Mouse (Mus musculus) hindbrain, embryonic 14.5 days (tissue): ENCODE results near the gene U2af2. TPM values are rescaled to one million over a fixed set of nuclear protein-coding genes. Genes with fewer than 3 reads are reported as not detected.

ENCODE experiments used
- ATAC-seq: fragments of 200-750 bp; cut with Nextera tagmentation; 2 replicates; pipeline ENCODE4 v1.8.0; 2017; ENCODE audit warnings: moderate number of reproducible peaks, mild to moderate bottlenecking, moderate TSS enrichment, moderate library complexity; ENCODE audit not compliant: low FRiP score
- DNase-seq: peaks from one replicate; pipeline ENCODE4 v3.0.0-alpha.2; 2015; ENCODE audit warnings: low spot score
- H3K27ac ChIP-seq: fragments of 300-500 bp; sonication (generic); 2 replicates; pipeline ENCODE4 v1.5.1; 2014; ENCODE audit warnings: mild to moderate bottlenecking, moderate library complexity
- H3K27me3 ChIP-seq: fragments of 300-500 bp; sonication (generic); 2 replicates; pipeline ENCODE4 v1.6.1; 2014; ENCODE audit warnings: mild to moderate bottlenecking, low read length, mixed read lengths; ENCODE audit not compliant: control insufficient read depth, insufficient read depth
- H3K36me3 ChIP-seq: fragments of 300-500 bp; sonication (generic); replicated peaks from 2 replicates; pipeline ENCODE4 v1.6.1; 2014; ENCODE audit not compliant: control insufficient read depth, insufficient read depth
- H3K4me1 ChIP-seq: fragments of 300-500 bp; sonication (generic); replicated peaks from 2 replicates; pipeline ENCODE4 v1.6.1; 2014; ENCODE audit warnings: antibody characterized with exemption, low read length, mixed read lengths; ENCODE audit not compliant: control insufficient read depth, insufficient read depth
- H3K4me2 ChIP-seq: fragments of 300-500 bp; sonication (generic); replicated peaks from 2 replicates; pipeline ENCODE4 v1.6.1; 2014; ENCODE audit warnings: mild to moderate bottlenecking, moderate library complexity
- H3K4me3 ChIP-seq: fragments of 300-500 bp; sonication (generic); replicated peaks from 2 replicates; pipeline ENCODE4 v1.5.1; 2014; ENCODE audit warnings: mild to moderate bottlenecking, low read length
- H3K9ac ChIP-seq: fragments of 300-500 bp; sonication (generic); 2 replicates; pipeline ENCODE4 v1.6.1; 2014
- H3K9me3 ChIP-seq: fragments of 300-500 bp; sonication (generic); 2 replicates; pipeline ENCODE4 v1.6.1; 2016; ENCODE audit warnings: low read length; ENCODE audit not compliant: control insufficient read depth
- WGBS: fragments of 180-500 bp; shearing (Covaris S2); extraction: QIAGEN DNeasy Blood & Tissue Kit; methylation state at CpG from one replicate; pipeline ENCODE4 v1.1.7; 2014; 5-methylcytosine and 5-hydroxymethylcytosine counted together
- polyA plus RNA-seq: library from polyadenylated mRNA; unstranded; fragments of >200 nt; fragmentation: Nextera tagmentation; extraction: Ambion mirVana; gene quantifications from 2 replicates; pipeline ENCODE4 v1.2.1, GENCODE M21; 2014

U2af2 gene
- 96.6 and 103 TPM in 2 replicates for polyA plus RNA-seq

GRCm38 (mm10) chr7:5061774-5062359 lies at the start of gene U2af2:
Gene U2af2 (plus strand): TSS chr7:5062143.
- H3K27me3 ChIP-seq: peaks cover 9% of the 10 kb centered on the region
- peak within 1 kb of the TSS; percentile 87 for H3K9ac ChIP-seq
- H3K4me3 ChIP-seq: peak within 1 kb of the TSS; percentile 77
- peak within 1 kb of the TSS; percentile 86 for H3K4me2 ChIP-seq
- ATAC-seq (peak; percentile 80), DNase-seq (peak; percentile 89)
- peaks cover 40% of the 10 kb centered on the region for H3K4me1 ChIP-seq
- peak within 1 kb of the TSS; percentile 99 for H3K27ac ChIP-seq
- H3K36me3 ChIP-seq: peaks cover 7% of the 10 kb centered on the region; the same call in 1 of the 2 replicates
- WGBS: under 1% methylated on average over 62 of the region's 65 CpGs
- no peaks in the 10 kb centered on the region for H3K9me3 ChIP-seq

DNA sequence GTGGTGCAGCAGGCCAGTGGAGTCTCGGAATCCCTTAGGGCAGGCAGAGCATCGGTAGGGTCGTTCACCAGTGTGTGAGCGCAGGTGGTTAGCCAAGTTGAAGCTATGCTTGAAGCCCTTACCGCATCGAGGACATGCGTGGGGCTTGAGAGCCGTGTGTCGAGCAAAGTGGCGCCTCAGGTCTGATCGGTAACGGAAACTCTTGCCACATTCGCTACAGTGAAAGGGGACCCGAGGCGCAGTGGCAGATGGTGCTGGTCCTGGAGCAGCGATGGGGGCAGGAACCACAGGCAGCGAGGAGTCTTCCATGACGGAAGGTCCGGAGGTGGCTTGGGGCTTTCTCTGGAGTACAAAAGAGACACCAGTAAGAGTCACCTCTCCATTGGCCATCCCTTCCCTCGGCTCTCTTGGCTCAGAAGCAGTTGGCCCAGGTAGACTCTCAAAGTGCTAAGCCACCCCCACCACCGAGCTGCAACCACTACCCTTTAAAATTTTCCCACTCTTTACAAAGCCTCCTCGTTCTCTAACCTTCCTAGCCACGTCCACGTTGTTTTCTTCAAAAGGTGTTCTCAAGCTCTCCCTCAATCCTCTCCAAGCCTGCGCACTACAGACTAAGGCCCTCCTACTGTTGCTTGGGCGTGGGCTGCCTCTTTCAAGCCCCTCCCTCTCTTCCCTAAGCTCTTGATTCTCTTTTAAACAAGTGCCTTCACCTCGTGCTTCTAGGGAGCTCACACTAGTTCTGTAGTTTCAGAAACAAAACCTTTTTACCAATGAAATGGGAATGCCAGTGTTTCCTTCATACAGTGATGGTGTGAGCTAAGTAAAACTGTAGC lies 49.0 kb upstream of the U2af2 start:
- H3K36me3 ChIP-seq: peaks cover 50% of the 10 kb centered on the region
- H3K27me3 ChIP-seq: no peaks in the 10 kb centered on the region
- no peak for DNase-seq
- ATAC-seq: no peak
- H3K9ac ChIP-seq: no peak overlapping the region
- H3K4me3 ChIP-seq: no peak overlapping the region
- H3K4me2 ChIP-seq: peak overlapping the region; percentile 68; the same call in 1 of the 2 replicates
- H3K9me3 ChIP-seq: no peaks in the 10 kb centered on the region
- 93% methylated on average over 27 of the region's 27 CpGs for WGBS
- H3K4me1 ChIP-seq: peaks cover 6% of the 10 kb centered on the region
- no peak overlapping the region for H3K27ac ChIP-seq

- Histone ChIP-seq H3K27ac (peak within 1 kb of the TSS; percentile 98), H3K27me3 (no peaks in the 10 kb centered on the region), H3K9me3 (no peaks in the 10 kb centered on the region), H3K4me2 (peak within 1 kb of the TSS; percentile 68), H3K9ac (peak within 1 kb of the TSS; percentile 81), H3K4me3 (peak within 1 kb of the TSS; percentile 72), H3K4me1 (peaks cover 8% of the 10 kb centered on the region), H3K36me3 (peaks cover 34% of the 10 kb centered on the region)
- peak; percentile 98 for DNase-seq
- ATAC-seq: peak; percentile 83
- under 1% methylated on average over 42 of the region's 42 CpGs for WGBS
These were observed 47.5 kb upstream of the U2af2 start, which contains the start of the genes Zfp524 and Fiz1 for GRCm38 (mm10) chr7:5014251-5015117. Gene Zfp524 (plus strand): TSS chr7:5014415. Gene Fiz1 (minus strand): TSS chr7:5014697.

DNA sequence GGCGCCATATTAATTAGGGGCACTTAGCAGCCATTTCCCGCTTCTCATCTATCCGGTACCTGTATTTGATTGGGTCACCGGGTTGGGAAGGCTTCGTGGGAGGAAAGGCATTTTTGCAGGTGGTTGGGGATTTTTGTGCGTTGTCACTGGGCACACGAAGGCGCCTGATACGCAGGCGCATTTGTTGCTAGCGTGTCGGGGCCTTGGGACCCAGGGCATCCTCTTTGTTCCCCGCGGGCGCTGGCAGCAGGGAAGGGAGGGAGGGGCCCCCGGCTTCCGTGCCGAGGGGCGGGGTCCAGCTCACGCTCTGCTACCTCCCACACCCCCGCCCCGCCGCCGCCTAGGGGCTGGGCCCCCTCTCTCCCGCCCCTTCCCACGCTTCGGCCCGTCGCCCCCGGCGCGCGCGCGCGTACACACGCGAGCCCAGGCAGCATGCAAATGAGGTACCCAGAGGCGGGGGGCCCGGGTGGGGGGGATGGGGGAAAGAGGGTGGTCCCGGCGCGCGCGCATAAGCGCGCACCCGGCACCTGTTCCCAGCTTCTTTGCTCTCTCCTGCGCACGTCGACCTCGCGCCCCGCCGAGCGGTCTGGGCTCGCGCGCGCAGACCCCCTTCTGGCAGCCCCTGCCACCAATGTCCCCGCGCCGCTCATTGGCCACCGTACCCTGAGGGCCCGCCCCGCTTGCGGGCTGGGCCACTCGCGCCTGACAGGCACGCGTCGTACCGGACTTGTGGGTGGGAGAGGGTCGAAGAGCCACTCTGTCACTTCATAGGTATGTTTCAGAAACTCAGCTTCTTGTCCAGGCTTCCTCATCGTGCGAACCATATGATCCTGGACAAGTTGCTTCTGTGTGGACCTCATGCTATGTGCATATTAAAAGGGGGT lies 46.6 kb upstream of the U2af2 start, which contains the start of gene Gm44973:
Gene Gm44973, plus strand, starts transcription at position 379 of the 884 bp plus-strand sequence.
- no peaks in the 10 kb centered on the region for H3K27me3 ChIP-seq
- H3K27ac ChIP-seq: peak within 1 kb of the TSS; percentile 98
- H3K9ac ChIP-seq: peak within 1 kb of the TSS; percentile 81
- under 1% methylated on average over 56 of the region's 76 CpGs for WGBS
- peak; percentile 88 for DNase-seq
- H3K4me3 ChIP-seq: peak within 1 kb of the TSS; percentile 72
- H3K4me1 ChIP-seq: peaks cover 11% of the 10 kb centered on the region
- no peaks in the 10 kb centered on the region for H3K9me3 ChIP-seq
- peak within 1 kb of the TSS; percentile 68 for H3K4me2 ChIP-seq
- H3K36me3 ChIP-seq: peaks cover 26% of the 10 kb centered on the region
- ATAC-seq: peak; percentile 81

DNA sequence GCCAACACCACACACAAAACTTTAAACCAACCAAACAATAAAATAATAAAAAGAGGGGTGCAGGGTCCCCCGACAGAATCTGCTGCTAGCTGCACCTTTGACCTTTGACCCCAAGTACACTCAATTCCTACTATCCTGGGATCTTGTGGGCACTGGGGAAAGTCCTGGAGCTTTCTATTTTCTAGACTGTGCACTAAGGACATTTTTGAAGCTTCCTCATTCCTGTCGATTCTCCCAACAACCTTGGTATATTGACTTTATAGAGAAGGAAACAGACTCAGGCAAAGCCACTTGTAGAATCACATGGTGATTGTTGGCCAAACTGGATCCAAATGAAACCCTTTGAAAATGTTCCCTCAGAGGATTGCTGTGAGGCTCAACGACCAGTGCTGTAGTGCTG lies 45.9 kb upstream of the U2af2 start:
- peaks cover 13% of the 10 kb centered on the region for H3K4me1 ChIP-seq
- peak overlapping the region; percentile 72 for H3K4me3 ChIP-seq
- H3K9me3 ChIP-seq: no peaks in the 10 kb centered on the region
- peak; percentile 40 for DNase-seq
- peak overlapping the region; percentile 68 for H3K4me2 ChIP-seq
- peak overlapping the region; percentile 69 for H3K9ac ChIP-seq
- no peak for ATAC-seq
- H3K27ac ChIP-seq: peak overlapping the region; percentile 98
- peaks cover 19% of the 10 kb centered on the region for H3K36me3 ChIP-seq
- no peaks in the 10 kb centered on the region for H3K27me3 ChIP-seq
- WGBS: 68% methylated on average over 3 of the region's 3 CpGs

DNA sequence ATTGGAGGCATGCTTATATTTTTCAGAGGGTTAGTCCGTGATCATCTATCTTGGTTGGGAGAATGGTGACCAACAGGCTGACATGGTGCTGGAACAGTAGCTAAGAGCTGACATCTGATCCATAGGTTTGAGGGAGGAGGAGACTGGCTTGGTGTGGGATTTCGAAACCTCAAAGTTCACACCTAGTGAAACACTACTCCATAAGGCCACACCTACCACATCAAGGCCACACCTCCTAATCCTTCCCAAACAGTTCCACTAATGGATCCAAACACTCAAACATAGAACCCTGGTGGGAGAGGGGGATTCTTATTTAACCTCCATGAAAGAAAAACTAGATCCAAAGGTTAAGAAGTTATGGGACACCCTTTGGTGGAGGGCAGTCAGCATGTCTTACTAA lies 45.0 kb upstream of the U2af2 start:
- DNase-seq (no peak), ATAC-seq (no peak)
- Histone ChIP-seq H3K4me1 (peaks cover 20% of the 10 kb centered on the region), H3K9me3 (no peaks in the 10 kb centered on the region), H3K27me3 (no peaks in the 10 kb centered on the region), H3K9ac (no peak overlapping the region), H3K36me3 (peaks cover 15% of the 10 kb centered on the region), H3K4me3 (no peak overlapping the region), H3K4me2 (no peak overlapping the region), H3K27ac (no peak overlapping the region)
- WGBS: 99% methylated on average over 2 of the region's 2 CpGs

DNA sequence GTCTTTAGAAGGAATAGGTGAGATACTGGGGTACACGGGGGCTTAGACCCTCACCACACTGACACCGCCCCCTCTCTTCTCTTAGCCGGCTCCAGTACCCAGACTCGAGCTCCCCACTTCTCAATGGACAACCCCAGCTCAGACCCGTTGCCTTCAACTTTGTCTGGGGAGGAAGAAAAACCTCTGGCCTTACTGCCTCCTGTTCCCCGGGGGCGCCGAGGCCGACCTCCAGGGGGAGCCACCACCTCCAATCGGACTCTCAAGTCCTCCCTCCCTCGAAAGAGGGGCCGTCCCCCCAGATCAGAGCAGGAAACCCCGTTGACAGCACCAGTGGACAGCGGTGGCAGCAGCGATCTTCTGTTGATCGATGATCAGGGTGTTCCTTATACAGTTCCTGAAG lies 44.6 kb upstream of the U2af2 start:
- no peak for DNase-seq
- no peak overlapping the region for H3K4me2 ChIP-seq
- no peaks in the 10 kb centered on the region for H3K27me3 ChIP-seq
- H3K36me3 ChIP-seq: peaks cover 15% of the 10 kb centered on the region
- no peak for ATAC-seq
- H3K9me3 ChIP-seq: no peaks in the 10 kb centered on the region
- H3K4me3 ChIP-seq: no peak overlapping the region
- no peak overlapping the region for H3K9ac ChIP-seq
- WGBS: 90% methylated on average over 16 of the region's 16 CpGs
- H3K4me1 ChIP-seq: peaks cover 20% of the 10 kb centered on the region
- no peak overlapping the region for H3K27ac ChIP-seq

DNA sequence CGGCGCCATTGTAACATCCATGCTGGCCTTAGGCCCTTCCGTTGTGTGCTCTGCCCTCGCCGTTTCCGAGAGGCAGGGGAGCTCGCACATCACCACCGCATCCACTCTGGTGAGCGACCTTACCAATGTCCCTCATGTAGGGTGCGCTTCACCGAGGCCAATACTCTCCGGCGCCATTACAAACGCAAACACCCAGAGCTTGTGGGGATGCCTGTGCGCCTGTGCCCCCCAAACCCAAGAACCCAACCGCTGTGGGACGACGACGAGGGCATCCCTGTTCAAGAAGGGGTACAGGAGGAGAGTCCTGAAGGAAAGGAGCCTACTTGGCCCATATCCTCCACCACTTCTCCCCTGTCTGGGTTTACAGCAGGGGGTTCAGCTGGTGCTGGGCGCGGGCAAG lies 44.0 kb upstream of the U2af2 start:
- no peaks in the 10 kb centered on the region for H3K27me3 ChIP-seq
- H3K9ac ChIP-seq: no peak overlapping the region
- WGBS: 96% methylated on average over 21 of the region's 21 CpGs
- H3K4me3 ChIP-seq: no peak overlapping the region
- DNase-seq (no peak), ATAC-seq (no peak)
- peaks cover 20% of the 10 kb centered on the region for H3K4me1 ChIP-seq
- no peak overlapping the region for H3K4me2 ChIP-seq
- no peaks in the 10 kb centered on the region for H3K9me3 ChIP-seq
- H3K27ac ChIP-seq: no peak overlapping the region
- peaks cover 15% of the 10 kb centered on the region for H3K36me3 ChIP-seq
